ENCODE assay signal across 21 mouse cellular contexts in genomic region chr8:91467463-91467862, GRCm38 (mm10).
"Had no signal": no experiment of that assay in that cellular context is flagged by ENCODE, and none has a peak within 500 bp of the region (broad histone marks: within the 10 kb centered on the region; RNA-seq: fewer than 3 reads in every experiment).

No protein-coding gene starts in this region.

- H3K36me3 ChIP-seq: neural tube, embryonic 12.5 days; neural tube, embryonic 15.5 days had no signal

- H3K9ac ChIP-seq: kidney, embryonic 15.5 days; limb, embryonic 12.5 days; limb, embryonic 15.5 days; liver, embryonic 14.5 days; liver, postnatal 0 days; neural tube, embryonic 12.5 days; neural tube, embryonic 15.5 days had no signal

- H3K4me3 ChIP-seq: kidney, embryonic 15.5 days; left cerebral cortex, adult 2 months; limb, embryonic 12.5 days; limb, embryonic 15.5 days; megakaryocyte, embryonic 14.5 days; midbrain, embryonic 10.5 days; neural tube, embryonic 12.5 days; neural tube, embryonic 15.5 days had no signal

- H3K4me1 ChIP-seq: kidney, embryonic 15.5 days; limb, embryonic 12.5 days; limb, embryonic 15.5 days; midbrain, embryonic 10.5 days; neural tube, embryonic 12.5 days; neural tube, embryonic 15.5 days had no signal

- H3K27me3 ChIP-seq: kidney, embryonic 15.5 days; limb, embryonic 12.5 days; limb, embryonic 15.5 days; megakaryocyte, embryonic 14.5 days; neural tube, embryonic 12.5 days; neural tube, embryonic 15.5 days had no signal

- H3K4me2 ChIP-seq: kidney, embryonic 15.5 days; limb, embryonic 12.5 days; limb, embryonic 15.5 days; liver, embryonic 11.5 days; neural tube, embryonic 12.5 days; neural tube, embryonic 15.5 days had no signal

- ATAC-seq: intestine, postnatal 0 days; liver, postnatal 0 days had no signal

- H3K27ac ChIP-seq: kidney, embryonic 15.5 days; left cerebral cortex, adult 2 months; limb, embryonic 12.5 days; limb, embryonic 15.5 days; liver, embryonic 14.5 days; midbrain, embryonic 10.5 days; neural tube, embryonic 12.5 days; neural tube, embryonic 15.5 days; stomach, postnatal 0 days had no signal

- DNase-seq: kidney, postnatal 10 days; layer of hippocampus, postnatal 36 days; liver, postnatal 0 days; midbrain, embryonic 14.5 days; right cerebral cortex, adult 18-20 months; right cerebral cortex, postnatal 14 days; right cerebral cortex, postnatal 4 days; thymus, adult 18-20 months; thymus, postnatal 36 days had no signal

- H3K9me3 ChIP-seq: kidney, embryonic 15.5 days; limb, embryonic 12.5 days; limb, embryonic 15.5 days; midbrain, embryonic 10.5 days; neural tube, embryonic 12.5 days; neural tube, embryonic 15.5 days had no signal
